Mouse (Mus musculus) 3134 (cell line): ENCODE results near the gene Atp5e.

Experiments
- DNase-seq: peaks from one replicate; pipeline ENCODE4 v3.0.0-alpha.2; 2011; ENCODE audit warnings: low spot score; ENCODE audit not compliant: insufficient read length; ENCODE audit errors: extremely low read depth

Gene Atp5e

GRCm38 (mm10) chr2:174463789-174464523 lies at the start of gene Atp5e:
Gene Atp5e, minus strand, starts transcription at chr2:174464105.
- DNase-seq, result peak; percentile 93

- no peak for DNase-seq
These were observed 45.9 kb upstream of the Atp5e start for GRCm38 (mm10) chr2:174509825-174510224.

- no peak for DNase-seq
These were observed 44.1 kb upstream of the Atp5e start for GRCm38 (mm10) chr2:174507998-174508397.

GRCm38 (mm10) chr2:174502831-174503460 lies 39.0 kb upstream of the Atp5e start:
- no peak for DNase-seq

GRCm38 (mm10) chr2:174502321-174502720 lies 38.4 kb upstream of the Atp5e start:
- DNase-seq, result no peak

GRCm38 (mm10) chr2:174501517-174501916 lies 37.6 kb upstream of the Atp5e start:
- DNase-seq, result no peak

- DNase-seq, result no peak
These were observed 37.1 kb upstream of the Atp5e start for GRCm38 (mm10) chr2:174500814-174501503.

- no peak for DNase-seq
These were observed 29.0 kb upstream of the Atp5e start for GRCm38 (mm10) chr2:174492858-174493257.

- no peak for DNase-seq
These were observed 23.1 kb upstream of the Atp5e start for GRCm38 (mm10) chr2:174487005-174487404.

GRCm38 (mm10) chr2:174478746-174479145 lies 14.8 kb upstream of the Atp5e start:
- no peak for DNase-seq

- DNase-seq, result no peak
These were observed 13.8 kb upstream of the Atp5e start for GRCm38 (mm10) chr2:174477543-174478319.

- no peak for DNase-seq
These were observed 9.6 kb upstream of the Atp5e start for GRCm38 (mm10) chr2:174473550-174473927.

- peak; percentile 100 for DNase-seq
These were observed 9.1 kb upstream of the Atp5e start, which contains the start of gene Prelid3b for GRCm38 (mm10) chr2:174472818-174473549. Gene Prelid3b, minus strand, starts transcription at chr2:174473081.

GRCm38 (mm10) chr2:174472407-174472806 lies 8.5 kb upstream of the Atp5e start:
- no peak for DNase-seq

- DNase-seq, result no peak
These were observed 7.0 kb upstream of the Atp5e start for GRCm38 (mm10) chr2:174470786-174471405.

- no peak for DNase-seq
These were observed 6.4 kb upstream of the Atp5e start for GRCm38 (mm10) chr2:174470333-174470732.

GRCm38 (mm10) chr2:174463370-174463769 lies 535 bp downstream of the Atp5e start:
- DNase-seq, result no peak

- DNase-seq, result no peak
These were observed 4.5 kb downstream of the Atp5e start for GRCm38 (mm10) chr2:174459365-174459764.

GRCm38 (mm10) chr2:174453681-174454080 lies 10.2 kb downstream of the Atp5e start:
- no peak for DNase-seq

GRCm38 (mm10) chr2:174450353-174450752 lies 13.6 kb downstream of the Atp5e start, which contains the start of gene Tubb1:
Gene Tubb1, plus strand, starts transcription at chr2:174450695.
- DNase-seq, result no peak
